Comparison of ENCODE assay signal across 12 mouse cellular contexts in genomic region chr16:30788321-30788781, GRCm38 (mm10).
A peak's percentile ranks its signal among the peaks of the same experiment; 100 is the strongest.
DNase-seq lines count a peak whose midpoint lies in the region; ATAC-seq and TF ChIP-seq lines count a peak whose summit lies in the region.
"Had no signal": no experiment of that assay in that cellular context is flagged by ENCODE, and none has a peak within 500 bp of the region (broad histone marks: within the 10 kb centered on the region; RNA-seq: fewer than 3 reads in every experiment).

No protein-coding gene starts in this region.

- H3K36me3 ChIP-seq in forebrain, embryonic 13.5 days (ENCODE audit: poor library complexity, severe bottlenecking) = no peaks in the 10 kb centered on the region
- H3K36me3 ChIP-seq: forebrain, embryonic 15.5 days had no signal

- TF ChIP-seq CTCF in layer of hippocampus, adult 2 months (conservative IDR thresholded peaks at IDR 0.05) = no peak

- H3K4me1 ChIP-seq in forebrain, embryonic 13.5 days = peaks cover 22% of the 10 kb centered on the region

- intact Hi-C loops in heart, postnatal 10 days (cut with DNase I) = no loop called here

- peak overlapping the region; percentile 2; the same call in 1 of the 2 replicates for H3K27ac ChIP-seq in layer of hippocampus, adult 2 months
- no peak overlapping the region for H3K27ac ChIP-seq in forebrain, embryonic 13.5 days
- H3K27ac ChIP-seq: forebrain, embryonic 15.5 days had no signal

- H3K9me3 ChIP-seq in forebrain, embryonic 13.5 days (replicated peaks) = no peaks in the 10 kb centered on the region
- H3K9me3 ChIP-seq: forebrain, embryonic 15.5 days had no signal

- WGBS in forebrain, embryonic 13.5 days = 90% methylated on average over 11 of the region's 11 CpGs

- no peaks in the 10 kb centered on the region for H3K27me3 ChIP-seq in forebrain, embryonic 13.5 days
- H3K27me3 ChIP-seq: forebrain, embryonic 15.5 days had no signal

- H3K4me3 ChIP-seq in layer of hippocampus, adult 2 months = no peak overlapping the region
- no peak overlapping the region for H3K4me3 ChIP-seq in forebrain, embryonic 13.5 days
- H3K4me3 ChIP-seq: forebrain, embryonic 15.5 days had no signal

- no peak overlapping the region for H3K4me2 ChIP-seq in forebrain, embryonic 13.5 days
- H3K4me2 ChIP-seq: forebrain, embryonic 15.5 days had no signal

- no peak overlapping the region for H3K9ac ChIP-seq in forebrain, embryonic 13.5 days
- H3K9ac ChIP-seq: forebrain, embryonic 15.5 days had no signal

- peak; percentile 64 for ATAC-seq in megakaryocyte, adult 5-6 weeks (ENCODE audit: poor library complexity, severe bottlenecking)
- ATAC-seq in forebrain, embryonic 13.5 days = no peak
- ATAC-seq: forebrain, embryonic 15.5 days; hindbrain, embryonic 16.5 days had no signal

- no peak for DNase-seq in layer of hippocampus, adult 2 months (ENCODE audit: low spot score in 2 of 2)
- no peak for DNase-seq in layer of hippocampus, adult 9-11 months
- DNase-seq in c-Kit-positive CD71-positive TER-119-negative erythroid progenitor cells, embryonic 14.5 days (ENCODE audit: low read depth) = peak; percentile 75
- DNase-seq in heart, postnatal 10 days = peak; percentile 59 to 62
- DNase-seq in left cerebral cortex, adult 9 months (ENCODE audit: low spot score in 2 of 2) = no peak
- no peak for DNase-seq in layer of hippocampus, postnatal 36 days
- DNase-seq: embryo, embryonic 11 days; thymus, postnatal 25 days had no signal

Comparison
In these comparisons a context has a peak if more than half of its experiments do, and no peak if none do; other contexts are left out.
1. DNase-seq: peak in c-Kit-positive CD71-positive TER-119-negative erythroid progenitor cells, embryonic 14.5 days (single experiment) and heart, postnatal 10 days (2 of 2); none in layer of hippocampus, adult 2 months (0 of 2), layer of hippocampus, adult 9-11 months (single experiment), left cerebral cortex, adult 9 months (0 of 2) and layer of hippocampus, postnatal 36 days (0 of 2).